Comparison of ENCODE assay signal across 22 mouse cellular contexts in the genomic region with DNA sequence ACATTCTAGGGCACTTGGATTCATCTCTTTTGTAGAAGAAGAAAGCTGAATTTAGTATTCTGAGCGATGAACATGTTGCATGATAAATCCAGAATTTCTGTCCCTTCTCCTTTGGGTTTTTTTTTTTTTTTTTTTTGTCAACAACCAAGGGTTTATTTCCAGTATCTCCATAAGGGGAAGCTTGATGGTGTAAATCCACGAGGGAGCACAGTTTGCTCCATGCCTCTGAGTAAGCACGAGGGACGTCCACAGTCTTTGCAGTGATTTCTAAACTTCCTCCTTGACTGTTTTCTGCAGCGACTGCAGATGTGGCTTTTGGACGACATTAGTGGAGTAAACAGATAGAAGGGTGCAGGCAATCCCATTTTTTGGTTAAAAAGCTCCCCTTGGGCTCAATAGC.
DNase-seq lines count a peak whose midpoint lies in the region; ATAC-seq and TF ChIP-seq lines count a peak whose summit lies in the region.
"Had no signal": no experiment of that assay in that cellular context is flagged by ENCODE, and none has a peak within 500 bp of the region (broad histone marks: within the 10 kb centered on the region; RNA-seq: fewer than 3 reads in every experiment).

No protein-coding gene starts in this region.

- no peak for TF ChIP-seq CTCF in left cerebral cortex, adult 2 months (IDR thresholded peaks at IDR 0.05)

- H3K27ac ChIP-seq in left cerebral cortex, adult 2 months, result peak overlapping the region; percentile 72

- ATAC-seq in frontal cortex, adult (ENCODE audit: low TSS enrichment), result peak; percentile 66
- no peak for ATAC-seq in cerebellum, adult (ENCODE audit: insufficient number of reproducible peaks, low FRiP score, low TSS enrichment)
- ATAC-seq: activated CD4-positive, CD25-positive, alpha-beta regulatory T cell, adult 4 months; CD4-positive, CD25-positive, alpha-beta regulatory T cell, adult 4 months; Patski had no signal

- no peak overlapping the region for H3K4me3 ChIP-seq in left cerebral cortex, adult 2 months

- intact Hi-C loops in left cerebral cortex, adult 2 months (cut with DNase I), result no loop called here
- intact Hi-C loops in left cerebral cortex, postnatal 36 days (cut with DNase I), result no loop called here
- intact Hi-C loops in heart, postnatal 10 days (cut with DNase I), result no loop called here

- no peak for DNase-seq in frontal cortex, postnatal 10 days (ENCODE audit: low spot score in 2 of 2)
- DNase-seq in left cerebral cortex, adult 2 months (ENCODE audit: extremely low spot score in 1 of 2, low spot score in 2 of 2), result no peak
- DNase-seq in left cerebral cortex, postnatal 36 days (ENCODE audit: low spot score in 2 of 2), result no peak
- peak; percentile 70 for DNase-seq in brain, adult 2 months (ENCODE audit: low read depth, low spot score)
- DNase-seq in telencephalon, adult 2 months (ENCODE audit: low read depth, low spot score), result peak; percentile 58
- DNase-seq in heart, postnatal 10 days, result no peak
- DNase-seq: adrenal gland, adult 2 months; adrenal gland, adult 8-10 months; adrenal gland, postnatal 10 days; adrenal gland, postnatal 14 days; adrenal gland, postnatal 25 days; adrenal gland, postnatal 36 days; B cell, adult 2 months; cerebellum, adult 11 months; cerebellum, adult 11-12 months; cerebellum, adult 18-20 months; cerebellum, adult 2 months had no signal

Comparison
In these comparisons a context has a peak if more than half of its experiments do, and no peak if none do; other contexts are left out.
1. DNase-seq: peak in brain, adult 2 months (single experiment) and telencephalon, adult 2 months (single experiment); none in frontal cortex, postnatal 10 days (0 of 2), left cerebral cortex, adult 2 months (0 of 2), left cerebral cortex, postnatal 36 days (0 of 2) and heart, postnatal 10 days (0 of 2).